Mouse (Mus musculus) monocyte, adult 59 days (primary cell): ENCODE data around the gene Pigr. TPM values are rescaled to one million over a fixed set of nuclear protein-coding genes. Genes with fewer than 3 reads are reported as not detected.

ENCODE experiments used
- total RNA-seq, 2 experiments: library from RNA; stranded (reverse); gene quantifications; one replicate each; pipeline ENCODE4 v1.2.4; 2023

Gene Pigr
- not detected for total RNA-seq

DNA sequence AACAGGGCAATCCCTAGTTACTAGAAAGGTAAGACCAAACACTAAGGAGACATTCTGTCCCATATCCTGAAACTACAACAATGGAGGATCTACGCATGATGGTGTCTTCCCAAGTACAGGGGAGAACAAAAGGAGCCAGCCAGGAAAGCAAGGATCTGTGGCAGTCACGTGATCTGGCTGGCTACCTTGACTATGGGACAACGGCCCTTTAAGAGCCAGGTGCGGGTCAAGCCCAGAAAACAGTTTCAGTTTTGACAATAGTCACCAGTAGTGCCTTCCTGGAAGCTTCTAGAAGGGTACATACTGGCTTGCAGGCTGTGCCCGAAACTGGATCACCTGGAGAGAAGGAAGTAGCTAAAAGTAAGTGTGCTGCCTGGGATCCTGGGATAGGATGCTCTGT lies at the start of gene Pigr:
Gene Pigr (plus strand): TSS at position 237 of the 400 bp plus-strand sequence.

DNA sequence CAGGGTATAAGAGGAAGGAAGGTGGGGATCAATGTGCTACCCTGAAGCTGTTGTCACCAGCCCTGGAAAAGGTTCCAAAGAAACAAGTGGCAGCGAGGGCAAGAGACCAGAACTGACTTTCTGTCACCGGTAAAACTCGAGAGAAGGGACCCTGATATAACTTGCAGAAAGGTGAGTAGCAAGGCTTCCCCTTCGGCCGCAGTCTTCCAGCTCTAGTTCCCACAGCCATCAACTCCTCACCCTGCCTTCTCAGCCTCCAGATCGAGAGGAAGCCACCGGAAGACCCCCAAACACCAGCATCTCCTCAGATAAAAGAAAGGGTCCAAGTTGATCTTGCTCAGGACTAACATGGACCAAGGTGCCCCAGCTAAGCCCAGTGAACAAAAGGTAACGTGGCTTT lies 25.9 kb upstream of the Pigr start, which contains the start of gene Fcamr:
Gene Fcamr (plus strand): TSS at position 301 of the 400 bp plus-strand sequence.

DNA sequence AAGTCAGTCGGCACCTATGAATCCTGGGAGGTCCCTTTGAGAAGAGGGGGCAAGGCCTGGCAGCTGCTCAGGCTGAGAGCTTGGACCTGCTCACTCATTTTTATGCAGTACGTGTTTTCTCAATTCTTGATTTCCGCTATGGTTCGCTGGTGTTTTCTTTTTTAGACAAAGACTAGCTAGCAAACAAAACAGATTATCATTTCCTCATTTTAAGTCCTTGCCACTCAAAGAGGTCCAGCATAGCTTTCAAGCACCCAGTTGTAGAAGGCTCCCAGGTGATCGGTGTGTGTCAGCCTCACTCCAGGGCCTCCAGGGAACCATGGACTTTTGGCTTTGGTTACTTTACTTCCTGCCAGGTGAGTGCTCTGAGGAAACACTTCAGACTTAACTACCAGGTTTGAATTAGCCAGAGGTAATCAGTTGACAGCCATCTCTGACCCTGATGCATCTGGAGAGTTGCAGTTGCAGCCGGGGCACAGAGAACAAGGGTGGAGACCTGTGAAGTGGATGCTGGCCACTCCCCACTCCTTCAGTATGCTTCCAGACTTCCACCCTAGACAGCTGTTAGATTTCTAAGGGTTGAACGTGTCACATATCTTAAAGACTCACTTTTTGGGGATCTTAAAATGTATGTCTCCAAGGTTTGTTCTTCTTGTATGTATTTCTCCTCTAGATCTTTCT lies 39.2 kb downstream of the Pigr start, which contains the start of gene Fcmr:
Gene Fcmr (plus strand): TSS at position 129 of the 681 bp plus-strand sequence.

DNA sequence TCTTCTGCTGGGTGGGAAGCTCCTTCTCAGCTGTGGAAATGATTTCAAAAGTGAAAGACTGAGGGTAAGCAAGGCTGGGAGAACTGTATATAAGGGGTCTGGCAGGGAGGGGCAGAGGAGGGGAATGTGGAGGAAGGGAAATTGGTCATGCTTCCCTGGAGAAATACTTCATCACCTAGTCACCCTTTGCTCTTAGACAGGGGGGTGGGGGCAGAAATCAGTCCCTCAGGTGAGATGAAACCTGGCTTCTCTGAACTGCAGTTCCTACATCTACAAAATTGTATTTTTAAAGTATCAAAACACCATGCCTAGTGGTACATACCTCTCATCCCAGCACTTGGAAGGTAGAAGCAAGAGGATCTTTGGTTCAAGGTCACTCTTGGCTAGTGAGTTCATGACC lies 60.9 kb downstream of the Pigr start, which contains the start of gene Il24:
Gene Il24 (minus strand): TSS at position 101 of the 400 bp plus-strand sequence.

Other genes starting within 250 kb of the Pigr start
- gene Zp3r, start 197.1 kb upstream of the Pigr start, total RNA-seq = not detected
- not detected for gene C4bp, start 165.1 kb upstream of the Pigr start, total RNA-seq
- gene Gm29427, start 110.9 kb upstream of the Pigr start, total RNA-seq = not detected
- gene Yod1, start 109.4 kb upstream of the Pigr start, total RNA-seq = 1 to 10 TPM; 6.5 to 6.7 TPM
- 10 to 100 TPM; 25.6 to 26.2 TPM for gene Pfkfb2, start 97.4 kb upstream of the Pigr start, total RNA-seq
- gene AA986860, start 94.7 kb upstream of the Pigr start, total RNA-seq = under 1 TPM; 0.39 to 0.58 TPM
- not detected for gene Fcamr, start 25.8 kb upstream of the Pigr start, total RNA-seq
- 1 to 10 TPM; 1.2 to 4.0 TPM for gene Fcmr, start 39.0 kb downstream of the Pigr start, total RNA-seq
- not detected for gene Il24, start 60.8 kb downstream of the Pigr start, total RNA-seq
- gene Il20, start 84.8 kb downstream of the Pigr start, total RNA-seq = not detected
- not detected for gene Il19, start 113.4 kb downstream of the Pigr start, total RNA-seq
- gene Il10, start 193.2 kb downstream of the Pigr start, total RNA-seq = 1 to 10 TPM in 1 of 2 experiments, under 1 TPM in 1; 0.86 to 1.1 TPM